Mouse (Mus musculus): ENCODE measurements around the gene Fbln2. TPM values are rescaled to one million over a fixed set of nuclear protein-coding genes. Genes with fewer than 3 reads are reported as not detected.

Fbln2 gene
- total and polyA plus RNA-seq, 3 experiments, result 0.81 TPM; not detected in 2

- H3K9me3 ChIP-seq (replicated peaks; ENCODE audit: low read length), result peaks cover 3% of the 10 kb centered on the region
- H3K4me2 ChIP-seq (ENCODE audit: insufficient read depth, low read depth, poor library complexity, severe bottlenecking), result no peak overlapping the region
- no peak for TF ChIP-seq IRF4 (IDR thresholded peaks at IDR 0.05; ENCODE audit: low read depth, low read length)
- TF ChIP-seq SIN3A (IDR thresholded peaks at IDR 0.05; ENCODE audit: low read length), result no peak
- TF ChIP-seq ZNF384 (IDR thresholded peaks at IDR 0.05; ENCODE audit: low read depth, low read length), result no peak
- no peak for TF ChIP-seq E2F4 (IDR thresholded peaks at IDR 0.05; ENCODE audit: insufficient replicate concordance, low read depth, low read length)
- TF ChIP-seq ZMIZ1 (IDR thresholded peaks at IDR 0.05; ENCODE audit: low read depth, low read length), result no peak
- TF ChIP-seq KAT2A (IDR thresholded peaks at IDR 0.05; ENCODE audit: insufficient replicate concordance, low read length), result no peak
- TF ChIP-seq PAX5 (IDR thresholded peaks at IDR 0.05; ENCODE audit: low read length), result no peak
- no peak for TF ChIP-seq NRF1 (IDR thresholded peaks at IDR 0.05; ENCODE audit: low read depth, low read length)
- TF ChIP-seq MAFK (IDR thresholded peaks at IDR 0.05; ENCODE audit: insufficient replicate concordance, low read length), result no peak
- TF ChIP-seq MXI1 (IDR thresholded peaks at IDR 0.05; ENCODE audit: low read depth, low read length), result no peak
- TF ChIP-seq MAX (IDR thresholded peaks at IDR 0.05; ENCODE audit: low read length), result no peak
- TF ChIP-seq EP300 (IDR thresholded peaks at IDR 0.05; ENCODE audit: low read length), result no peak
- no peak for TF ChIP-seq MAZ (IDR thresholded peaks at IDR 0.05; ENCODE audit: low read depth, low read length)
- TF ChIP-seq TCF12 (IDR thresholded peaks at IDR 0.05; ENCODE audit: low read depth, low read length), result no peak
- no peak for TF ChIP-seq GABPA (IDR thresholded peaks at IDR 0.05; ENCODE audit: insufficient replicate concordance, low read depth, low read length)
- no peak for TF ChIP-seq ZC3H11A (IDR thresholded peaks at IDR 0.05; ENCODE audit: low read depth, low read length)
- TF ChIP-seq CTCF (conservative IDR thresholded peaks at IDR 0.05 in 1 of 2, IDR thresholded peaks at IDR 0.05 in 1 of 2; ENCODE audit: low read depth in 2 of 2, low read length in 2 of 2), result no peak
- H3K36me3 ChIP-seq (replicated peaks in 1 of 2; ENCODE audit: control insufficient read depth in 1 of 2, insufficient read depth in 1 of 2, low read length in 1 of 2), result no peaks in the 10 kb centered on the region
- H3K9ac ChIP-seq (ENCODE audit: insufficient read depth, low read depth), result no peak overlapping the region
- H3K4me3 ChIP-seq (replicated peaks in 1 of 3; ENCODE audit: low read depth in 2 of 3, low read length in 2 of 3, poor library complexity in 1 of 3), result no peak overlapping the region
- H3K27me3 ChIP-seq (replicated peaks), result peaks cover 89% of the 10 kb centered on the region
- H3K79me2 ChIP-seq (replicated peaks; ENCODE audit: control insufficient read depth, extremely low read depth, insufficient read depth, poor library complexity, severe bottlenecking), result no peaks in the 10 kb centered on the region
- DNase-seq (ENCODE audit: extremely low read depth), result no peak
- no peak overlapping the region for H3K27ac ChIP-seq (ENCODE audit: insufficient read depth, low read depth)
- dilution Hi-C loops (cut with MboI; ENCODE audit: extremely low pct_ligation_motif_present, extremely low pct_unique_long_range_greater_than_20kb, low sequenced_read_pairs) (no loop called here), in situ Hi-C loops (cut with MboI; ENCODE audit: low pct_ligation_motif_present, low pct_unique_long_range_greater_than_20kb, low sequenced_read_pairs) (loop anchor here (10.0 kb wide), 2 partner anchors 122 to 222 kb away; no protein-coding TSS in a partner anchor)
- H3K4me1 ChIP-seq (ENCODE audit: control insufficient read depth in 1 of 2, insufficient read depth in 2 of 2), result no peaks in the 10 kb centered on the region
These were observed 70.8 kb downstream of the Fbln2 start for GRCm38 (mm10) chr6:91283031-91283430.

- Histone ChIP-seq H3K36me3 (replicated peaks in 1 of 2; ENCODE audit: control insufficient read depth in 1 of 2, insufficient read depth in 1 of 2, low read length in 1 of 2) (no peaks in the 10 kb centered on the region), H3K9ac (ENCODE audit: insufficient read depth, low read depth) (no peak overlapping the region), H3K27ac (ENCODE audit: insufficient read depth, low read depth) (no peak overlapping the region), H3K9me3 (replicated peaks; ENCODE audit: low read length) (peaks cover 3% of the 10 kb centered on the region), H3K4me3 (replicated peaks in 1 of 3; ENCODE audit: low read depth in 2 of 3, low read length in 2 of 3, poor library complexity in 1 of 3) (no peak overlapping the region), H3K79me2 (replicated peaks; ENCODE audit: control insufficient read depth, extremely low read depth, insufficient read depth, poor library complexity, severe bottlenecking) (no peaks in the 10 kb centered on the region), H3K4me1 (ENCODE audit: control insufficient read depth in 1 of 2, insufficient read depth in 2 of 2) (no peaks in the 10 kb centered on the region), H3K27me3 (replicated peaks) (peaks cover 89% of the 10 kb centered on the region), H3K4me2 (ENCODE audit: insufficient read depth, low read depth, poor library complexity, severe bottlenecking) (no peak overlapping the region)
- no peak for DNase-seq (ENCODE audit: extremely low read depth)
- in situ Hi-C loops (cut with MboI; ENCODE audit: low pct_ligation_motif_present, low pct_unique_long_range_greater_than_20kb, low sequenced_read_pairs), result loop anchor here (10.0 kb wide), 2 partner anchors 120 to 220 kb away; no protein-coding TSS in a partner anchor
- TF ChIP-seq E2F4 (IDR thresholded peaks at IDR 0.05; ENCODE audit: insufficient replicate concordance, low read depth, low read length), result no peak
- no peak for TF ChIP-seq ZKSCAN1 (IDR thresholded peaks at IDR 0.05; ENCODE audit: borderline replicate concordance, low read depth, low read length)
- TF ChIP-seq NRF1 (IDR thresholded peaks at IDR 0.05; ENCODE audit: low read depth, low read length), result no peak
- no peak for TF ChIP-seq MYC (IDR thresholded peaks at IDR 0.05; ENCODE audit: low read depth, low read length)
- TF ChIP-seq IRF4 (IDR thresholded peaks at IDR 0.05; ENCODE audit: low read depth, low read length), result no peak
- no peak for TF ChIP-seq KAT2A (IDR thresholded peaks at IDR 0.05; ENCODE audit: insufficient replicate concordance, low read length)
- no peak for TF ChIP-seq MAFK (IDR thresholded peaks at IDR 0.05; ENCODE audit: insufficient replicate concordance, low read length)
- TF ChIP-seq RCOR1 (conservative IDR thresholded peaks at IDR 0.05; ENCODE audit: low read depth, low read length), result no peak
- TF ChIP-seq MXI1 (IDR thresholded peaks at IDR 0.05; ENCODE audit: low read depth, low read length), result no peak
- TF ChIP-seq SMC3 (IDR thresholded peaks at IDR 0.05; ENCODE audit: low read depth, low read length), result no peak
- no peak for TF ChIP-seq USF1 (IDR thresholded peaks at IDR 0.05; ENCODE audit: low read depth, low read length)
- dilution Hi-C loops (cut with MboI; ENCODE audit: extremely low pct_ligation_motif_present, extremely low pct_unique_long_range_greater_than_20kb, low sequenced_read_pairs), result no loop called here
These were observed 72.5 kb downstream of the Fbln2 start for GRCm38 (mm10) chr6:91284521-91285449.

Measured in CH12.LX (cell line).